Mouse (Mus musculus): ENCODE data around the gene Golga2.
"Not testable (repeated sequence)": the region's sequence is repeated elsewhere in the genome, so short reads cannot be mapped to it uniquely, and the experiment has no call there.

Gene Golga2

GRCm38 (mm10) chr2:32288371-32288931 is 1.3 kb downstream of the Golga2 start:
- DNase-seq (ENCODE audit: low read depth, low spot score): no peak

- peak; percentile 78 for DNase-seq (ENCODE audit: low read depth, low spot score)
Measured at GRCm38 (mm10) chr2:32289578-32289977, 2.4 kb downstream of the Golga2 start.

- DNase-seq (ENCODE audit: low read depth, low spot score): no peak
Measured at GRCm38 (mm10) chr2:32294348-32294747, 7.2 kb downstream of the Golga2 start.

GRCm38 (mm10) chr2:32295285-32295684 is 8.1 kb downstream of the Golga2 start:
- DNase-seq (ENCODE audit: low read depth, low spot score): no peak

GRCm38 (mm10) chr2:32295842-32296241 is 8.7 kb downstream of the Golga2 start:
- not testable (repeated sequence) for DNase-seq (ENCODE audit: low read depth, low spot score)

- DNase-seq (ENCODE audit: low read depth, low spot score): no peak
Measured at GRCm38 (mm10) chr2:32299469-32299868, 12.3 kb downstream of the Golga2 start.

GRCm38 (mm10) chr2:32302952-32303351 is 15.8 kb downstream of the Golga2 start:
- DNase-seq (ENCODE audit: low read depth, low spot score): no peak

- DNase-seq (ENCODE audit: low read depth, low spot score): peak; percentile 71
Measured at GRCm38 (mm10) chr2:32304145-32304832, 17.1 kb downstream of the Golga2 start.

- DNase-seq (ENCODE audit: low read depth, low spot score): no peak
Measured at GRCm38 (mm10) chr2:32305668-32306067, 18.5 kb downstream of the Golga2 start.

- DNase-seq (ENCODE audit: low read depth, low spot score): no peak
Measured at GRCm38 (mm10) chr2:32306176-32306575, 19.0 kb downstream of the Golga2 start.

- DNase-seq (ENCODE audit: low read depth, low spot score): no peak
Measured at GRCm38 (mm10) chr2:32307247-32307798, 20.1 kb downstream of the Golga2 start.

GRCm38 (mm10) chr2:32307941-32308760 is 21.0 kb downstream of the Golga2 start:
- peak; percentile 72 for DNase-seq (ENCODE audit: low read depth, low spot score)

- DNase-seq (ENCODE audit: low read depth, low spot score): no peak
Measured at GRCm38 (mm10) chr2:32308870-32309568, 21.8 kb downstream of the Golga2 start.

- no peak for DNase-seq (ENCODE audit: low read depth, low spot score)
Measured at GRCm38 (mm10) chr2:32310096-32310845, 23.1 kb downstream of the Golga2 start.

GRCm38 (mm10) chr2:32311443-32312317 is 24.5 kb downstream of the Golga2 start:
- DNase-seq (ENCODE audit: low read depth, low spot score): no peak

GRCm38 (mm10) chr2:32312318-32312964 is 25.3 kb downstream of the Golga2 start:
- peak; percentile 90 for DNase-seq (ENCODE audit: low read depth, low spot score)

- no peak for DNase-seq (ENCODE audit: low read depth, low spot score)
Measured at GRCm38 (mm10) chr2:32314831-32315230, 27.6 kb downstream of the Golga2 start.

- no peak for DNase-seq (ENCODE audit: low read depth, low spot score)
Measured at GRCm38 (mm10) chr2:32315751-32316150, 28.6 kb downstream of the Golga2 start.

- no peak for DNase-seq (ENCODE audit: low read depth, low spot score)
Measured at GRCm38 (mm10) chr2:32316887-32317656, 29.9 kb downstream of the Golga2 start.

Measured in R1 (cell line).